Mouse (Mus musculus) ES-E14 (cell line): Measurements from ENCODE around the gene Cdc14a. TPM values are rescaled to one million over a fixed set of nuclear protein-coding genes. Genes with fewer than 3 reads are reported as not detected.

Experiments
- DNase-seq: peaks from one replicate; pipeline ENCODE4 v3.0.0-alpha.2; 2013; ENCODE audit warnings: low read depth, low spot score
- H3K27ac ChIP-seq: 2 replicates; pipeline ENCODE4 v1.5.1; 2012; ENCODE audit warnings: low read depth, mild to moderate bottlenecking, low read length, moderate library complexity, mixed read lengths; ENCODE audit not compliant: poor library complexity, insufficient read depth, severe bottlenecking
- H3K36me3 ChIP-seq: 2 replicates; pipeline ENCODE4 v1.6.1; 2012; ENCODE audit warnings: mild to moderate bottlenecking, low read length, moderate library complexity, mixed read lengths; ENCODE audit not compliant: control insufficient read depth, poor library complexity, insufficient read depth, severe bottlenecking
- H3K4me1 ChIP-seq, 2 experiments: fragments of 150-350 bp in 1 of 2; sonication (generic) in 1 of 2; 2 replicates each; pipeline ENCODE4 v1.6.1; 2012; ENCODE audit warnings: low read length in 2 of 2, mild to moderate bottlenecking in 1 of 2, mixed read lengths in 1 of 2; ENCODE audit not compliant: control insufficient read depth in 2 of 2, insufficient read depth in 2 of 2, poor library complexity in 1 of 2
- H3K4me3 ChIP-seq, 2 experiments: fragments of 150-350 bp in 1 of 2; sonication (generic) in 1 of 2; 2 replicates each; pipeline ENCODE4 v1.5.1; 2012; ENCODE audit warnings: low read length in 2 of 2, low read depth in 1 of 2, mild to moderate bottlenecking in 1 of 2, mixed read lengths in 1 of 2; ENCODE audit not compliant: insufficient read depth in 1 of 2, poor library complexity in 1 of 2, severe bottlenecking in 1 of 2
- H3K9ac ChIP-seq: 2 replicates; pipeline ENCODE4 v1.6.1; 2012; ENCODE audit warnings: low read depth, mild to moderate bottlenecking, low read length, mixed read lengths; ENCODE audit not compliant: poor library complexity, insufficient read depth, severe bottlenecking
- H3K9me3 ChIP-seq: fragments of 150-350 bp; sonication (generic); 2 replicates; pipeline ENCODE4 v1.6.1; 2012; ENCODE audit warnings: low read depth, mild to moderate bottlenecking, low read length; ENCODE audit not compliant: control insufficient read depth, insufficient read depth
- CHD2 ChIP-seq: IDR thresholded peaks from 2 replicates; pipeline ENCODE4 v1.6.1; 2014; ENCODE audit warnings: mild to moderate bottlenecking, low read depth, low read length, inconsistent platforms
- HCFC1 ChIP-seq: IDR thresholded peaks from 2 replicates; pipeline ENCODE4 v1.6.1; 2012; ENCODE audit warnings: low read length, inconsistent platforms, borderline replicate concordance; ENCODE audit not compliant: insufficient read depth
- MAFK ChIP-seq: IDR thresholded peaks from 2 replicates; pipeline ENCODE4 v1.6.1; 2014; ENCODE audit warnings: mild to moderate bottlenecking, low read depth, low read length, inconsistent platforms; ENCODE audit not compliant: insufficient read depth
- ZC3H11A ChIP-seq: IDR thresholded peaks from 2 replicates; pipeline ENCODE4 v1.6.1; 2012; ENCODE audit warnings: low read depth, mild to moderate bottlenecking, inconsistent platforms, low read length, borderline replicate concordance
- ZNF384 ChIP-seq: IDR thresholded peaks from 2 replicates; pipeline ENCODE4 v1.6.1; 2012; ENCODE audit warnings: low read depth, low read length, inconsistent platforms
- in situ Hi-C, 2 experiments: fragments of 600-800 bp; cut with MboI; formaldehyde crosslinking; loops; one replicate each; pipeline ENCODE4 v1.15.1; 2025; ENCODE audit warnings: low sequenced_read_pairs in 2 of 2, inconsistent platforms in 1 of 2; ENCODE audit not compliant: unreplicated experiment in 2 of 2
- total RNA-seq: library from RNA; depleted of rRNA; stranded (reverse); fragments of 300-350 nt; gene quantifications from 2 replicates; pipeline ENCODE4 v1.2.3, GENCODE M21; 2012

Cdc14a gene
- total RNA-seq, 1 experiment, result 3.5 TPM

GRCm38 (mm10) chr3:116425901-116426300 lies 2.1 kb upstream of the Cdc14a start:
- TF ChIP-seq HCFC1 (no peak), ZNF384 (no peak), CHD2 (no peak), MAFK (no peak), ZC3H11A (no peak)
- no peak overlapping the region for H3K27ac ChIP-seq
- in situ Hi-C loops, result no loop called here
- H3K36me3 ChIP-seq, result no peaks in the 10 kb centered on the region
- DNase-seq, result no peak
- no peaks in the 10 kb centered on the region for H3K9me3 ChIP-seq
- no peak overlapping the region for H3K4me3 ChIP-seq
- H3K4me1 ChIP-seq, result peaks cover 0 to 2% of the 10 kb centered on the region in 2 experiments; a peak in 2 of 4 replicates
- H3K9ac ChIP-seq, result no peak overlapping the region

- H3K36me3 ChIP-seq, result no peaks in the 10 kb centered on the region
- H3K9me3 ChIP-seq, result no peaks in the 10 kb centered on the region
- TF ChIP-seq HCFC1 (no peak), ZNF384 (no peak), MAFK (no peak)
- peak overlapping the region; percentile 65; the same call in 1 of the 2 replicates for H3K9ac ChIP-seq
- H3K4me1 ChIP-seq, result peaks cover 0 to 2% of the 10 kb centered on the region in 2 experiments; a peak in 2 of 4 replicates
- peak overlapping the region; percentile 67 to 99 for H3K4me3 ChIP-seq
- in situ Hi-C loops, result no loop called here
- no peak overlapping the region for H3K27ac ChIP-seq
- DNase-seq, result peak; percentile 81
These were observed 1.1 kb upstream of the Cdc14a start for GRCm38 (mm10) chr3:116424973-116425284.

GRCm38 (mm10) chr3:116424160-116424972 lies 534 bp upstream of the Cdc14a start:
- Histone ChIP-seq H3K4me1 (peaks cover 0 to 2% of the 10 kb centered on the region in 2 experiments; a peak in 2 of 4 replicates), H3K9ac (peak overlapping the region; percentile 65; the same call in 1 of the 2 replicates), H3K27ac (no peak overlapping the region), H3K36me3 (no peaks in the 10 kb centered on the region), H3K9me3 (no peaks in the 10 kb centered on the region), H3K4me3 (peak overlapping the region; percentile 67 to 99)
- no peak for TF ChIP-seq ZC3H11A
- TF ChIP-seq ZNF384, result no peak
- no peak for TF ChIP-seq MAFK
- TF ChIP-seq HCFC1, result no peak
- TF ChIP-seq CHD2, result no peak
- in situ Hi-C loops, result no loop called here
- peak; percentile 30 for DNase-seq

GRCm38 (mm10) chr3:116422795-116423352 lies 958 bp downstream of the Cdc14a start:
- no peaks in the 10 kb centered on the region for H3K36me3 ChIP-seq
- H3K9ac ChIP-seq, result peak overlapping the region; percentile 56
- H3K4me1 ChIP-seq, result peaks cover 0 to 2% of the 10 kb centered on the region in 2 experiments; a peak in 2 of 4 replicates
- in situ Hi-C loops, result no loop called here
- H3K9me3 ChIP-seq, result no peaks in the 10 kb centered on the region
- DNase-seq, result peak; percentile 9
- H3K27ac ChIP-seq, result no peak overlapping the region
- TF ChIP-seq ZNF384, result no peak
- TF ChIP-seq HCFC1, result no peak
- no peak for TF ChIP-seq ZC3H11A
- TF ChIP-seq CHD2, result no peak
- TF ChIP-seq MAFK, result no peak
- H3K4me3 ChIP-seq, result peak overlapping the region; percentile 67 to 99
